Mouse (Mus musculus): ENCODE measurements around the gene Lrrc32. TPM values are rescaled to one million over a fixed set of nuclear protein-coding genes. Genes with fewer than 3 reads are reported as not detected.

The Lrrc32 gene
- total RNA-seq, 4 experiments from 2014 or later, result 17.4 to 34.0 (median 28.1) TPM

- no peak for DNase-seq
Measured at GRCm38 (mm10) chr7:98548839-98549238, 59.8 kb downstream of the Lrrc32 start.

GRCm38 (mm10) chr7:98550596-98550995, 61.5 kb downstream of the Lrrc32 start:
- no peak for DNase-seq

- no peak for DNase-seq
Measured at GRCm38 (mm10) chr7:98551041-98551440, 62.0 kb downstream of the Lrrc32 start.

Other genes with a start within 250 kb of the Lrrc32 start
- 10 to 100 TPM; 15.1 to 32.7 (median 18.5) TPM for gene Acer3, start 168.1 kb upstream of the Lrrc32 start, total RNA-seq (2022)
- 10 to 100 TPM; 18.2 to 42.9 (median 31.6) TPM for gene Tsku, start 128.0 kb upstream of the Lrrc32 start, total RNA-seq (2022)
- not detected for gene Gucy2d, start 48.9 kb upstream of the Lrrc32 start, total RNA-seq (2022)
- gene Emsy, start 167.5 kb downstream of the Lrrc32 start, total RNA-seq (2022), result 10 to 100 TPM; 29.7 to 43.5 (median 36.3) TPM
- gene Thap12, start 213.8 kb downstream of the Lrrc32 start, total RNA-seq (2022), result 10 to 100 TPM; 62.2 to 74.9 (median 66.0) TPM

All from adrenal gland, adult 8-10 months (tissue).